Mouse (Mus musculus) layer of hippocampus, adult 11-12 months (tissue): ENCODE results near the gene Ndel1.

ENCODE experiments used
- DNase-seq: peaks from one replicate; pipeline ENCODE4 v3.0.0; 2022; ENCODE audit warnings: low spot score

The Ndel1 gene

DNA sequence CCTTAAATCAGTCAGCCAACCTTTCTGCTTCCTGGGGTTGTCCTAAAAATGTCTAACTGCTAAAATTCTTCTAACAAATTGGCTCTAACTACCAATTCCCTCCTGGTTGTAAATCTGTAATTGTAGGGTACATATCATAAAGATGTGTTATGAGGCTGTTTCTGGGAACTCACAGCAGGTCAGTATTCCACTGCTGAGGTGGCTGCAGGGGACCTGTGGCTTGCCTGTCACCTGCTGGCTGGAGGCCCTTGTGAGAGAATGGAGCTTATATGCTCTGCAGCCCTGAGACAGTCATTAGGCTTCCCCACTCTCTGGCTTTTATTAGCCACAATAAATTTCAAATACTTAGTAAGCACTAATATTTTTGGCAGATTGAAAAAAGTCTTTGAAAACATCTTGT lies 92.8 kb downstream of the Ndel1 start:
- no peak for DNase-seq

DNA sequence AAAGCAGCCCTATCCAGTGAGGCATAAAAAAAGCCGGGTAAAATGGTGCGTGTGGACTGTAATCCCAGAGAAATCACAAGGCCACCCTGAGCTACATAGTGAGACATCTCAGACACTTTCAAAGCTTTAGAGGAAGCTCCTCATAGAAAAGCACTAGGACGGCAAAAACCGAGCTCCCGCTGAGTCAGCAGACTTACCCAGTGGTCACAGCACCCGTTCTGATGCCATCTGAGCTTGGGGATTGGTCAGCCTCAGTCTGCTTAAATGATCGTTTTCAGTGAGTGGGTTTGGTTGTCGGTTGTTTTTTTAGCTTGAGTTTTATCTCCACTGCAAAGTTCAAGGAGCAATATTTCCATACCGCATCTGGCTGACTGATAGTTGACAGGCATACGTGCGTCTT lies 93.7 kb downstream of the Ndel1 start:
- no peak for DNase-seq

DNA sequence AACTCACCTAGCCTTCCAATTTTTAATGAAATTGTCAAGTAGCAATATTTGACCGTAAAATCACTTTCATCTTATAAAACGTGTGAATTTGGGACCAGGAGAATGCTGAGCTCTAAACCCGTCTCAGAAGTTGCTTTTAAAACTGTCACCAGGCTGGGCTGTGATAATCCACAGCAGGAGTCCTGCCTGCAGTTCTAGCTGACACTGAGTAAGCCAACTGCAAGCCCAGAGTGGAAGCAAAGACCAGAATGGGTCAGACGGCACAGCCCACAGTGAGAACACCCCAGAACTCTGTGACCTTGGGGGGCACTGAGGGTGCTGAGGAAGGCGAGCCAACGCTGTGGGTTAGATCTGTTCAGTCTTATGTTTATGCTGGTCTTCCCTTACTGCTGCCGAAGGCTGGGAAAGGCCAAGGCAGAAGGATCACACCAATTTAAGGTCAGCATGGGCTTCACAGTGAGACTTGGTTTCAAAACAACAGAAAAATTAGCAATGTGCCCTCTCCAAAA lies 95.5 kb downstream of the Ndel1 start:
- DNase-seq: no peak
